Mouse (Mus musculus) stomach, embryonic 15.5 days (tissue): Measurements from ENCODE around the gene Gm43302. TPM values are rescaled to one million over a fixed set of nuclear protein-coding genes. Genes with fewer than 3 reads are reported as not detected.
"Not testable (repeated sequence)": the region's sequence is repeated elsewhere in the genome, so short reads cannot be mapped to it uniquely, and the experiment has no call there.

Source experiments
- ATAC-seq: fragments of 200-750 bp; cut with Nextera tagmentation; 2 replicates; pipeline ENCODE4 v1.8.0; 2017; ENCODE audit warnings: low read depth, moderate number of reproducible peaks, moderate TSS enrichment; ENCODE audit not compliant: insufficient read depth, low FRiP score
- H3K27ac ChIP-seq: fragments of 300-500 bp; sonication (generic); 2 replicates; pipeline ENCODE4 v1.5.1; 2015; ENCODE audit warnings: mild to moderate bottlenecking, inconsistent platforms
- H3K27me3 ChIP-seq: fragments of 300-500 bp; sonication (generic); replicated peaks from 2 replicates; pipeline ENCODE4 v1.6.1; 2015; ENCODE audit warnings: inconsistent platforms
- H3K36me3 ChIP-seq: fragments of 300-500 bp; sonication (generic); 2 replicates; pipeline ENCODE4 v1.6.1; 2015; ENCODE audit warnings: inconsistent platforms
- H3K4me1 ChIP-seq: fragments of 300-500 bp; sonication (generic); 2 replicates; pipeline ENCODE4 v1.6.1; 2015; ENCODE audit warnings: inconsistent platforms
- H3K4me2 ChIP-seq: fragments of 300-500 bp; sonication (generic); 2 replicates; pipeline ENCODE4 v1.6.1; 2015; ENCODE audit warnings: mild to moderate bottlenecking, inconsistent platforms
- H3K4me3 ChIP-seq: fragments of 300-500 bp; sonication (generic); replicated peaks from 2 replicates; pipeline ENCODE4 v1.5.1; 2015; ENCODE audit warnings: inconsistent platforms
- H3K9ac ChIP-seq: fragments of 300-500 bp; sonication (generic); 2 replicates; pipeline ENCODE4 v1.6.1; 2015; ENCODE audit warnings: inconsistent platforms
- H3K9me3 ChIP-seq: fragments of 300-500 bp; sonication (generic); 2 replicates; pipeline ENCODE4 v1.6.1; 2016; ENCODE audit warnings: inconsistent platforms
- WGBS: fragments of 180-500 bp; shearing (Covaris S2); methylation state at CpG from one replicate; pipeline ENCODE4 v1.1.7; 2015; 5-methylcytosine and 5-hydroxymethylcytosine counted together
- polyA plus RNA-seq: library from polyadenylated mRNA; unstranded; fragments of >200 nt; fragmentation: Nextera tagmentation; extraction: Ambion mirVana; gene quantifications from 2 replicates; pipeline ENCODE4 v1.2.1, GENCODE M21; 2015

Gm43302 gene
- polyA plus RNA-seq, 1 experiment from 2014 or later, result not detected

GRCm38 (mm10) chr5:105192536-105192935 lies 101.0 kb downstream of the Gm43302 start:
- H3K27ac ChIP-seq, H3K27me3 ChIP-seq, H3K4me2 ChIP-seq, H3K4me3 ChIP-seq, H3K9me3 ChIP-seq, H3K36me3 ChIP-seq, ATAC-seq, H3K4me1 ChIP-seq, H3K9ac ChIP-seq: not testable (repeated sequence)
- 64% methylated on average over 2 of the region's 2 CpGs for WGBS

DNA sequence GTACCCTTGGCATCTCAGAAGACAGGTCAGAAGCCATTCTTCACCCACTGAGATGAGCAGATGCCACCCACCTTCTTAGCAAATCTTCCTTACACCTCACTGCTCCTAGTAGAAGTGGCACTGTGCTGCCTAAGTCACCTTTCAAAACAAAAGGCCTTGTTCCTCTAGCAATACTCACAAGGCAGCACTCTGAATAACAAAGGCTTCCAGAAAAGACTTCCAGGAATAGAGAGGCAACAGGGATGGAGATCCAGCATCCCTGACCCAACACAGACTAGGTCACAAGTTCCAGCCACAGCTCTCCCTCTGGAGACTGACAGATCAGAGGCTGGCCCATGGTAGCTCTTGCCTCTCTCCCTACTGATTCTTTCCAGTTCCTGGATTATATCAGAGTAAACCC lies 112.0 kb downstream of the Gm43302 start:
- Histone ChIP-seq H3K9ac (no peak overlapping the region), H3K4me3 (no peak overlapping the region), H3K9me3 (no peaks in the 10 kb centered on the region), H3K4me1 (no peaks in the 10 kb centered on the region), H3K4me2 (no peak overlapping the region), H3K36me3 (no peaks in the 10 kb centered on the region), H3K27ac (no peak overlapping the region), H3K27me3 (no peaks in the 10 kb centered on the region)
- no peak for ATAC-seq

Other genes starting within 250 kb of the Gm43302 start
- gene Gbp9, start 154.2 kb downstream of the Gm43302 start, polyA plus RNA-seq, result 2.4 and 2.7 TPM in 2 replicates
- gene Gbp8, start 154.2 kb downstream of the Gm43302 start, polyA plus RNA-seq, result 1.3 and 1.5 TPM in 2 replicates
- 0.78 and 1.3 TPM in 2 replicates for gene Gbp4, start 154.1 kb downstream of the Gm43302 start, polyA plus RNA-seq
- gene Gbp10, start 54.2 kb downstream of the Gm43302 start, polyA plus RNA-seq, result 0.08 and 0.53 TPM in 2 replicates
- 1.9 and 2.4 TPM in 2 replicates for gene Gbp6, start within 50 bp of the Gm43302 start, polyA plus RNA-seq
- gene Lrrc8b, start 122.1 kb upstream of the Gm43302 start, polyA plus RNA-seq, result 7.7 and 7.8 TPM in 2 replicates
- gene Lrrc8c, start 225.7 kb upstream of the Gm43302 start, polyA plus RNA-seq, result 17.8 and 18.6 TPM in 2 replicates